Mouse (Mus musculus) testis, adult 2 months (tissue): Measurements from ENCODE around the gene Astn2.

ENCODE experiments used
- CTCF ChIP-seq: fragments of 200-500 bp; IDR thresholded peaks from 2 replicates; pipeline ENCODE4 v1.5.1; 2012; ENCODE audit warnings: low read depth, mild to moderate bottlenecking, inconsistent platforms, low read length, moderate library complexity; ENCODE audit not compliant: control insufficient read depth, insufficient read depth, insufficient replicate concordance
- POLR2A ChIP-seq: fragments of 200-500 bp; IDR thresholded peaks from 2 replicates; pipeline ENCODE4 v1.6.1; 2012; ENCODE audit warnings: low read depth, mild to moderate bottlenecking, inconsistent platforms, low read length, moderate library complexity; ENCODE audit not compliant: control insufficient read depth

DNA sequence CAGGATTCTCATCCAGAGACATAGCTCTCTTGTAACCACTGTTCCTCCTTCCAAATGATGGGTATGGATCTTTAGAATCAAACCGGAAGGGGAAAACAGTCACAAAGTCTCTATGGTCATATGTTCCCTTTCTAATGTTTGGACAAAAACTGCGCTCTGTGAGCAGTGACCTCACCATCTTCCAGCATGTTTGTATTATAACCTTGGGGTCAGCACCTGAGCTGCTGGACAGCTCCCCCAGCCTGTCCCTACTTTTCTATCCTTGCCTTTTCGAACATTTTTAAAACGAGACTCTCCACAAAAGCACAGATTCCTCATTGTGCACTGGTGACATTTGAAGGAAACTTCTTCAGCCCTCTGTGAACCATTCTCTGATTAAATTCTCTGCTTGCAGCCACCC lies 5.3 kb downstream of the Astn2 start:
- TF ChIP-seq CTCF, result no peak
- no peak for TF ChIP-seq POLR2A
